Mouse (Mus musculus) hindbrain, postnatal 0 days (tissue): ENCODE results near the gene Eef2k. TPM values are rescaled to one million over a fixed set of nuclear protein-coding genes. Genes with fewer than 3 reads are reported as not detected.

ENCODE experiments used
- ATAC-seq: fragments of 200-750 bp; cut with Nextera tagmentation; 2 replicates; pipeline ENCODE4 v1.8.0; 2017; ENCODE audit warnings: mild to moderate bottlenecking, moderate TSS enrichment, moderate library complexity
- DNase-seq: peaks from one replicate; pipeline ENCODE4 v3.0.0-alpha.2; 2015; ENCODE audit warnings: low spot score
- H3K27ac ChIP-seq: fragments of 300-500 bp; sonication (generic); 2 replicates; pipeline ENCODE4 v1.5.1; 2014; ENCODE audit warnings: mild to moderate bottlenecking
- H3K27me3 ChIP-seq: fragments of 300-500 bp; sonication (generic); 2 replicates; pipeline ENCODE4 v1.6.1; 2014; ENCODE audit warnings: low read length, mixed read lengths; ENCODE audit not compliant: insufficient read depth
- H3K36me3 ChIP-seq: fragments of 300-500 bp; sonication (generic); 2 replicates; pipeline ENCODE4 v1.6.1; 2014; ENCODE audit warnings: low read length, mixed read lengths; ENCODE audit not compliant: insufficient read depth
- H3K4me1 ChIP-seq: fragments of 300-500 bp; sonication (generic); 2 replicates; pipeline ENCODE4 v1.6.1; 2014; ENCODE audit warnings: antibody characterized with exemption, low read length, mixed read lengths; ENCODE audit not compliant: insufficient read depth
- H3K4me2 ChIP-seq: fragments of 300-500 bp; sonication (generic); 2 replicates; pipeline ENCODE4 v1.6.1; 2014; ENCODE audit warnings: low read depth, mild to moderate bottlenecking, low read length, moderate library complexity, mixed read lengths
- H3K4me3 ChIP-seq: fragments of 300-500 bp; sonication (generic); 2 replicates; pipeline ENCODE4 v1.5.1; 2014; ENCODE audit warnings: low read length
- H3K9ac ChIP-seq: fragments of 300-500 bp; sonication (generic); replicated peaks from 2 replicates; pipeline ENCODE4 v1.6.1; 2014; ENCODE audit warnings: mild to moderate bottlenecking, low read length, moderate library complexity, mixed read lengths
- H3K9me3 ChIP-seq: fragments of 300-500 bp; sonication (generic); 2 replicates; pipeline ENCODE4 v1.6.1; 2016; ENCODE audit warnings: low read length, mixed read lengths
- CTCF ChIP-seq: IDR thresholded peaks from 2 replicates; pipeline ENCODE4 v1.5.1; 2016; ENCODE audit warnings: antibody characterized with exemption, control low read depth, low read depth
- WGBS: fragments of 180-500 bp; shearing (Covaris S2); extraction: QIAGEN DNeasy Blood & Tissue Kit; methylation state at CpG from one replicate; pipeline ENCODE4 v1.1.7; 2014; 5-methylcytosine and 5-hydroxymethylcytosine counted together
- polyA plus RNA-seq: library from polyadenylated mRNA; unstranded; fragments of >200 nt; fragmentation: Nextera tagmentation; extraction: Ambion mirVana; gene quantifications from 2 replicates; pipeline ENCODE4 v1.2.1, GENCODE M21; 2015
- total RNA-seq: library from RNA; depleted of rRNA; stranded (reverse); fragments of >200 nt; gene quantifications from 2 replicates; pipeline ENCODE4 v1.2.3, GENCODE M21; 2014

Eef2k gene
- total and polyA plus RNA-seq, 2 experiments from 2014 or later: 32.1 to 44.6 TPM

GRCm38 (mm10) chr7:120861488-120862047, 18.9 kb downstream of the Eef2k start:
- no peak for TF ChIP-seq CTCF
- H3K4me1 ChIP-seq: peaks cover 3% of the 10 kb centered on the region; the same call in 1 of the 2 replicates
- H3K27me3 ChIP-seq: no peaks in the 10 kb centered on the region
- 71% methylated on average over 2 of the region's 2 CpGs for WGBS
- H3K36me3 ChIP-seq: peaks cover 5% of the 10 kb centered on the region
- no peak overlapping the region for H3K27ac ChIP-seq
- H3K9ac ChIP-seq: no peak overlapping the region
- no peak overlapping the region for H3K4me2 ChIP-seq
- H3K9me3 ChIP-seq: no peaks in the 10 kb centered on the region
- DNase-seq (no peak), ATAC-seq (no peak)
- no peak overlapping the region for H3K4me3 ChIP-seq

- 30% methylated on average over 3 of the region's 3 CpGs for WGBS
These were observed 19.6 kb downstream of the Eef2k start for GRCm38 (mm10) chr7:120862196-120862595.

GRCm38 (mm10) chr7:120862626-120863025, 20.0 kb downstream of the Eef2k start:
- Histone ChIP-seq H3K36me3 (peaks cover 5% of the 10 kb centered on the region), H3K9me3 (no peaks in the 10 kb centered on the region), H3K4me3 (no peak overlapping the region), H3K9ac (no peak overlapping the region), H3K4me2 (no peak overlapping the region), H3K4me1 (peaks cover 3% of the 10 kb centered on the region; the same call in 1 of the 2 replicates), H3K27me3 (no peaks in the 10 kb centered on the region), H3K27ac (no peak overlapping the region)
- TF ChIP-seq CTCF: no peak
- ATAC-seq (no peak), DNase-seq (no peak)
- WGBS: 75% methylated on average over 7 of the region's 7 CpGs

More at GRCm38 (mm10) chr7:120862196-120862595, 19.6 kb downstream of the Eef2k start:
- no peak overlapping the region for H3K27ac ChIP-seq
- ATAC-seq: no peak
- H3K4me2 ChIP-seq: no peak overlapping the region
- no peaks in the 10 kb centered on the region for H3K9me3 ChIP-seq
- no peak for TF ChIP-seq CTCF
- H3K27me3 ChIP-seq: no peaks in the 10 kb centered on the region
- H3K4me1 ChIP-seq: peaks cover 3% of the 10 kb centered on the region; the same call in 1 of the 2 replicates
- H3K4me3 ChIP-seq: no peak overlapping the region
- no peak for DNase-seq
- H3K9ac ChIP-seq: no peak overlapping the region
- peaks cover 5% of the 10 kb centered on the region for H3K36me3 ChIP-seq

GRCm38 (mm10) chr7:120863476-120863875, 20.8 kb downstream of the Eef2k start:
- no peak for TF ChIP-seq CTCF
- Histone ChIP-seq H3K9me3 (no peaks in the 10 kb centered on the region), H3K4me1 (peaks cover 3% of the 10 kb centered on the region; the same call in 1 of the 2 replicates), H3K27ac (no peak overlapping the region; the same call in 1 of the 2 replicates), H3K36me3 (peaks cover 2% of the 10 kb centered on the region), H3K4me3 (no peak overlapping the region), H3K9ac (no peak overlapping the region), H3K27me3 (no peaks in the 10 kb centered on the region), H3K4me2 (no peak overlapping the region)
- DNase-seq: no peak
- no peak for ATAC-seq
- 56% methylated on average over 5 of the region's 5 CpGs for WGBS

GRCm38 (mm10) chr7:120865100-120865499, 22.5 kb downstream of the Eef2k start:
- Histone ChIP-seq H3K27me3 (no peaks in the 10 kb centered on the region), H3K4me1 (peaks cover 3% of the 10 kb centered on the region; the same call in 1 of the 2 replicates), H3K27ac (peak overlapping the region; percentile 2; the same call in 1 of the 2 replicates), H3K36me3 (no peaks in the 10 kb centered on the region), H3K9ac (no peak overlapping the region), H3K4me3 (no peak overlapping the region), H3K9me3 (no peaks in the 10 kb centered on the region), H3K4me2 (no peak overlapping the region)
- no peak for TF ChIP-seq CTCF
- peak; percentile 69 for DNase-seq
- 0 out of 2 replicates have a peak, but pooled peaks have one; percentile 41 for ATAC-seq
- 12% methylated on average over 7 of the region's 7 CpGs for WGBS

GRCm38 (mm10) chr7:120865832-120866231, 23.2 kb downstream of the Eef2k start:
- Histone ChIP-seq H3K4me3 (no peak overlapping the region), H3K9ac (no peak overlapping the region), H3K36me3 (no peaks in the 10 kb centered on the region), H3K9me3 (no peaks in the 10 kb centered on the region), H3K4me1 (peaks cover 6% of the 10 kb centered on the region; the same call in 1 of the 2 replicates), H3K4me2 (no peak overlapping the region), H3K27ac (peak overlapping the region; percentile 42; the same call in 1 of the 2 replicates), H3K27me3 (no peaks in the 10 kb centered on the region)
- TF ChIP-seq CTCF: no peak
- no peak for ATAC-seq
- 48% methylated on average over 4 of the region's 4 CpGs for WGBS
- no peak for DNase-seq

- peaks cover 6% of the 10 kb centered on the region; the same call in 1 of the 2 replicates for H3K4me1 ChIP-seq
- no peak overlapping the region for H3K9ac ChIP-seq
- DNase-seq: no peak
- H3K9me3 ChIP-seq: no peaks in the 10 kb centered on the region
- 66% methylated on average over 2 of the region's 2 CpGs for WGBS
- no peaks in the 10 kb centered on the region for H3K36me3 ChIP-seq
- H3K27me3 ChIP-seq: no peaks in the 10 kb centered on the region
- H3K27ac ChIP-seq: no peak overlapping the region
- ATAC-seq: no peak
- TF ChIP-seq CTCF: no peak
- H3K4me2 ChIP-seq: no peak overlapping the region
- no peak overlapping the region for H3K4me3 ChIP-seq
These were observed 24.1 kb downstream of the Eef2k start for GRCm38 (mm10) chr7:120866684-120867083.
